Mouse (Mus musculus) megakaryocyte-erythroid progenitor cell, adult 5-6 weeks (primary cell): Measurements from ENCODE around the gene Cyct. TPM values are rescaled to one million over a fixed set of nuclear protein-coding genes. Genes with fewer than 3 reads are reported as not detected.

Source experiments
- ATAC-seq: replicated peaks from 2 replicates; pipeline ENCODE4 v1.8.0; 2016; ENCODE audit warnings: mild to moderate bottlenecking, inconsistent platforms; ENCODE audit not compliant: severe bottlenecking, poor library complexity, low FRiP score, low TSS enrichment
- total RNA-seq, 2 experiments: library from RNA; stranded (forward) in 1 of 2; stranded (reverse) in 1 of 2; fragments of 200-1000, 215-1000 nt in 1 of 2; fragments of >200 nt in 1 of 2; fragmentation: Nextera tagmentation in 1 of 2; gene quantifications; 2 replicates each; pipeline ENCODE4 v1.2.3; 2014 to 2017

The Cyct gene
- total RNA-seq, 2 experiments from 2014 or later, result not detected

DNA sequence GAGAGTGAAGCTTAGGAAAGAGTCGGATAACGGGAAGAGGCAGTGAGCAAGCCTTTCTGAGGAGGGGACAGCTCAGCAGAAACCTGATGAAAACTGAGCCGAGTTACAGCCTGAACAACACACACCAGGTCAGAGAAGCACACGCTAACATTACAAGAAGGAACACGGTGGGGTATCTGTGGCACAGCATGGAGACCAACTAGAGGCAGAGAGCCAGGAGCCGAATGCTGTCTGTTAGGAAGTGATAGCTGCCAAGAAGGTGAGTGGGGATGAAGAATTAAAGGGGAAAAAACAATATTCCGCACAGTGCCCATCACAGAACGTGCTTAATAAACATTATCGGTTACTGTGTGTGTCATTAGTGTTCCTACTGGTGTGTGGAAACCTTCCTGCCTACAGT is 18.1 kb downstream of the Cyct start:
- ATAC-seq, result no peak

- peak; percentile 47; the same call in 1 of the 2 replicates for ATAC-seq
Measured at GRCm38 (mm10) chr2:76338215-76339156, 21.8 kb downstream of the Cyct start, which contains the start of gene Pde11a. Gene Pde11a, minus strand, starts transcription at chr2:76338774.

GRCm38 (mm10) chr2:76334596-76334995 is 25.7 kb downstream of the Cyct start:
- no peak for ATAC-seq

DNA sequence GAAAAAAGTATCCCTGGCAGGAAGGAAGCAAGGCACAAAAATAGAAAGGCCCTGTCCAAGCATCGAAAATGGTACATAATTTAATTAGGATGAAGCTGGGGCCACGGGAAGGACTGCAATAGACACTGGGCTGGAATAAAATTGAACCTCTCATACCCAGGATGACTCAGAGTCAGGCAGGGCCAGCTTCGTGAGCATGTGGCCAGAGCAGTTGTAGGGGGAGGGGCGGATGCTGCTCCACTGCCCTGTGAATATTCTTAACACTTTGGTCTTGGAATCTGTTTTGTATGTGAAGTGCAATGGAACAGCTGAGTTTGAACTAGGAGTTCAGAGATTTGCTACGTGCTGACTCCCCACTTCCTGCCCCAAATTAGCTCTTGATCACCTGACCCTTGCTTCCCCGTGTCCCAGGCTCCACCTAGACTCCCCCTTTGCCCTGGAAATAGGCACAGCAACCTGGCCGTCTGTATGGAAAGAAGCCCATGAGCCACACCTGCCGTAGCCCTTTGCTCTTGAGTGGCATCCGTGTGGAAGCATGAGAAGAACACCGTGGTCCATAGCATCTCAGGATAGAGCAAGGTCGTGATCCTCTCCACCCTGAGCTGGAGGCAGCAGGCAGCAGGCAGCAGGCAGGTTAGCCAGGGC is 28.0 kb downstream of the Cyct start:
- ATAC-seq, result no peak; the same call in 1 of the 2 replicates

- no peak for ATAC-seq
Measured at GRCm38 (mm10) chr2:76330081-76330480, 30.2 kb downstream of the Cyct start.

GRCm38 (mm10) chr2:76326161-76326560 is 34.1 kb downstream of the Cyct start:
- ATAC-seq, result no peak

DNA sequence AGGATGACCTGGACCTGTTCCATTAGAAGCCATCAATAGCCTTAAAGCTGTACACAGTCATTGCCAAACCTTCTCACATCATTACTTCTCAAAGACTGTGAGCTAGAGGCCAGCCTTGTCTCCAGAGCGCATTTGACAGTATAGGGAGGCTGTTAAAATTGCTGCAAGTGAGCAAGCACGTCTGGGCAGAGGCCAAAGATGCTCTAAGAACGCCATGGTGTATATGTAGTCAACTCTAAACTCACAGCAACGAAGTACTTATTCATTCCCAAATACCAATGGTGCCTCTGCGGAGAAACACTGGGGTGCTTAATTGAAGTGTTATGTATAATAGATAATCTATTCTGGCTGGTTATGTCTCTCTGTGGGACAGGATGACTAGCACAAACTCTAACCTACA is 35.8 kb downstream of the Cyct start:
- no peak for ATAC-seq

DNA sequence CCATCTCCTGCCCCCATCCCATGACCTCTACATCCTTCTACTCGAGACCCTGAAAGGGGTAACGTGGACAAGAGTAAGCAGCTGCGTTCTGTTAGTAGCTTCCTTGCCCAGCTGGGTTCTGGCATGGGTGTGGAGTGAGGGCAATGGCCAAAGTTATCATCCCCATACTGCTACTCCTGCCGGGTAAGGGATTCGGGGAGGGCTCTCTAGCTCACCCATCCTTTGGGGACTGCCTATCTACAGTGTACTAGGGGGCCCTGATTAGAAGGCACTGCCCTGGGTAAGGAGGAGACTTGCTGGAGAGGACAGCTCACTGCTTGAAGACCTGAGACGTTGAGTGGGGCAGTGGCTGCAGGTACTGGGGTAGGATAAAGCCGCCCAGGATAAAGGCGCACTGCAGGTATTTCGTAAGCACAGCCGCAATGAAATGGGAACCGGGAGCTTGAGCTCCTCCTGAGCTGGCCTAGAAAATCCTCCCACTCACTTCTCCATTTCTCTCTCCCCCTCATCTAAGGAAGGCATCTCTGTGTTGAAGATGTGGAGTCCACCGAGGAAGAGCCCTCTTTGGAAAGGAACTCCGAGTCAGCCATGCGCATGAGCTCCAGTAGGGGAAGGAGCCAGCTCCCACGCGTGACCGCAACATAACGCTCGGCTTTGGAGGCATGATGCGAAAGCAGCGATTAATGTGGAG is 36.9 kb downstream of the Cyct start:
- ATAC-seq, result no peak

- peak; percentile 63 for ATAC-seq
Measured at GRCm38 (mm10) chr2:76320336-76320735, 39.9 kb downstream of the Cyct start.

DNA sequence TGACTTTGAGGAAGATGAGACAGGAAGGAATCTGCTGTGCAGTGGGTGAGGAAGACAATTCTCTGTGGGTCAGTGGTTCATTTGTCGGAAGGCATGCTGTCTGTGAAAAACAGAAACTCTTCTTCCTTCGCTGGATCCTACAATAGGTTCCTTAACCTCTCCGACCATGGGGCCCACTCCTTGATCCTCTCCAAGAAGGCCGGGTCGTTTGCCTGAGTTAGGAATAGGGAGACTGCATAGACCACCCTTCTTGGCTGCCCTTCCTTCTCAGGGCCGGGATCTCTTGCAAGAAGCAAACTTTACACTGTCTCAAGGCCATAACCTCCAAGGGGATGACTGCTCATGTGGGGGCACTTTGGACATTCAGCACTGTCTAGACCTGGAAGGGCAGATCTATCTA is 41.0 kb downstream of the Cyct start:
- no peak for ATAC-seq

Other genes starting within 250 kb of the Cyct start
- gene Pde11a, start 21.7 kb downstream of the Cyct start, total RNA-seq (2014; fragmentation: Nextera tagmentation), result not detected in 2 replicates
- not detected in 2 replicates for gene Pde11a, start 21.7 kb downstream of the Cyct start, total RNA-seq (2017)
- gene Rbm45, start 9.5 kb upstream of the Cyct start, total RNA-seq (2014; fragmentation: Nextera tagmentation), result 21.0 and 27.1 TPM in 2 replicates
- 48.6 and 52.0 TPM in 2 replicates for gene Rbm45, start 9.5 kb upstream of the Cyct start, total RNA-seq (2017)
- gene Osbpl6, start 46.1 kb upstream of the Cyct start, total RNA-seq (2014; fragmentation: Nextera tagmentation), result not detected in 2 replicates
- gene Osbpl6, start 46.1 kb upstream of the Cyct start, total RNA-seq (2017), result not detected in 2 replicates